Mouse (Mus musculus) heart, postnatal 0 days (tissue): ENCODE results near the gene Dpysl4.

Experiments
- CTCF ChIP-seq: IDR thresholded peaks from 2 replicates; pipeline ENCODE4 v1.5.1; 2016; ENCODE audit warnings: antibody characterized with exemption, control low read depth, low read depth
- EP300 ChIP-seq: IDR thresholded peaks from 2 replicates; pipeline ENCODE4 v1.6.1; 2016; ENCODE audit warnings: antibody characterized with exemption, low read depth

DNA sequence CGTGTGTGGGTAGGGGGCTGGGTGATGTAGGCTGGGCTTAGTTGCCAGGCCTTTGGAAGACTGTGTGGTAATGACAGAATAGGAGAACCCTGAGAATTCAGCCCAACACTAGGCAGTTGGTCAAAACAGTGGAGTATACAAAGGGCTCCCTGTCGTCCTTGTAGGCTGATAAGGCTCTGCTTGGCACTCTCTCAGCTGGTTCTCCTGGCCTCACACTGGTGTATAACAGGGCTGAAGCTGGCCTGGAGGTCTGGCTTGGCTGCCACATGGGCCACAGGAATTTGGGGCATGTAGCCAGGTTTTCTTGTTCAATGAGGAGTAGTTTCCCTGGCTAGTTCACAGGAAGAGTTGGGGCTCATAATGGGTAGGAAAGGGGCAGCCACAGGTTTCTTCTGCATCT, 2.0 kb downstream of the Dpysl4 start:
- TF ChIP-seq CTCF = no peak
- no peak for TF ChIP-seq EP300
